Mouse (Mus musculus) forebrain, embryonic 12.5 days (tissue): ENCODE measurements around the gene Plekha7. TPM values are rescaled to one million over a fixed set of nuclear protein-coding genes. Genes with fewer than 3 reads are reported as not detected.
"Not testable (repeated sequence)": the region's sequence is repeated elsewhere in the genome, so short reads cannot be mapped to it uniquely, and the experiment has no call there.

Experiments
- ATAC-seq: fragments of 200-750 bp; cut with Nextera tagmentation; 2 replicates; pipeline ENCODE4 v1.8.0; 2017; ENCODE audit warnings: moderate TSS enrichment; ENCODE audit not compliant: low FRiP score
- H3K27ac ChIP-seq: fragments of 300-500 bp; sonication (generic); 2 replicates; pipeline ENCODE4 v1.5.1; 2016; ENCODE audit warnings: mild to moderate bottlenecking
- H3K27me3 ChIP-seq: fragments of 300-500 bp; sonication (generic); 2 replicates; pipeline ENCODE4 v1.6.1; 2016; ENCODE audit warnings: mild to moderate bottlenecking
- H3K36me3 ChIP-seq: fragments of 300-500 bp; sonication (generic); replicated peaks from 2 replicates; pipeline ENCODE4 v1.6.1; 2016; ENCODE audit warnings: mild to moderate bottlenecking
- H3K4me1 ChIP-seq: fragments of 300-500 bp; sonication (generic); 2 replicates; pipeline ENCODE4 v1.6.1; 2016
- H3K4me2 ChIP-seq: fragments of 300-500 bp; sonication (generic); 2 replicates; pipeline ENCODE4 v1.6.1; 2016; ENCODE audit warnings: mild to moderate bottlenecking, moderate library complexity
- H3K4me3 ChIP-seq: fragments of 300-500 bp; sonication (generic); replicated peaks from 2 replicates; pipeline ENCODE4 v1.5.1; 2016; ENCODE audit warnings: mild to moderate bottlenecking
- H3K9ac ChIP-seq: fragments of 300-500 bp; sonication (generic); 2 replicates; pipeline ENCODE4 v1.6.1; 2016; ENCODE audit warnings: mild to moderate bottlenecking
- H3K9me3 ChIP-seq: fragments of 300-500 bp; sonication (generic); 2 replicates; pipeline ENCODE4 v1.6.1; 2016
- WGBS: fragments of 180-500 bp; shearing (Covaris S2); methylation state at CpG from one replicate; pipeline ENCODE4 v1.1.7; 2016; 5-methylcytosine and 5-hydroxymethylcytosine counted together
- polyA plus RNA-seq: library from polyadenylated mRNA; unstranded; fragments of >200 nt; fragmentation: Nextera tagmentation; extraction: Ambion mirVana; gene quantifications from 2 replicates; pipeline ENCODE4 v1.2.1, GENCODE M21; 2016

Gene Plekha7
- polyA plus RNA-seq, 1 experiment from 2014 or later = 20.8 TPM

DNA sequence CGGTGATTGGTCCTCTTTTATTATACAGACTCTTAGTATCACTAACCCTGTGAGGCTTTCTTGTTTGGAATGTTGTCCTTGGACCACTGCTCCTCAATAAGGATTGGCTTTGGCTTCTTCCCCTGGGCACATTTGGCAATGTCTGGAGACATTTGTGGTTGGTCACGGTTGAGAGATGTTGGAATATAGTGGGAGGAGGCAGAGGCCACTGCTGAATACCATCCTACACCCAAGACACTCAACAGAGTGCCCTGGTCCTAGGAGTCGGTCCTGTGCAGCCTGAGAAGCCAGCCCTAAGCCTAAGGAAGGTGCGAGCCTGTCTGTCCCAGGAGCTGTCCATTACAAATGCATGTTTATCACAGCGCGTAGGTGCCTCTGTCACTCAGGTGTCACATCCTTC is 196.6 kb downstream of the Plekha7 start:
- H3K27ac ChIP-seq = no peak overlapping the region
- no peak overlapping the region for H3K4me2 ChIP-seq
- no peak for ATAC-seq
- no peak overlapping the region for H3K9ac ChIP-seq
- WGBS = 90% methylated on average over 6 of the region's 6 CpGs
- H3K36me3 ChIP-seq = peaks cover 7% of the 10 kb centered on the region; the same call in 1 of the 2 replicates
- H3K27me3 ChIP-seq = no peaks in the 10 kb centered on the region
- H3K4me3 ChIP-seq = no peak overlapping the region
- H3K4me1 ChIP-seq = no peaks in the 10 kb centered on the region
- H3K9me3 ChIP-seq = no peaks in the 10 kb centered on the region

DNA sequence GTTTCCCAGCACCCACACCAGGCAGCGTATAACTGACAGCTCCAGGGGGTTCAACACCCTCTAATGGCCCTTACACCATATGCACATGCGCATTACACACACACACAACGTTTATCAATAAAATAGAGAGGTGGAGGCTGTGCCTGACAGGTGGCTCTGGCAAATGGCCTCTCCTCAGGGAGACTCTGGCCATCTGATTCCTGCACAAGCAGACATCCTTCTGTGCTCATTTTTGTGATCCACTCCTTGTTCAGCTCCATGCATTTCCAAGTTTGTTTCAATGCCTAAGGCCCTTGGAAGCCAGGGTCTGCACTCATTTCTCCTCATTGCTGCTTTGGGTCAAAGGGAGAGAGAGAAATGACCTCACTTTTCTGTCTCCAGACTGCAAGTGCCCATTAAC is 197.5 kb downstream of the Plekha7 start:
- H3K27me3 ChIP-seq = no peaks in the 10 kb centered on the region
- H3K4me2 ChIP-seq = no peak overlapping the region
- ATAC-seq = no peak
- no peak overlapping the region for H3K27ac ChIP-seq
- H3K4me3 ChIP-seq = no peak overlapping the region
- WGBS = 84% methylated on average over 3 of the region's 3 CpGs
- H3K4me1 ChIP-seq = no peaks in the 10 kb centered on the region
- H3K9ac ChIP-seq = no peak overlapping the region
- H3K36me3 ChIP-seq = peaks cover 16% of the 10 kb centered on the region
- H3K9me3 ChIP-seq = no peaks in the 10 kb centered on the region

DNA sequence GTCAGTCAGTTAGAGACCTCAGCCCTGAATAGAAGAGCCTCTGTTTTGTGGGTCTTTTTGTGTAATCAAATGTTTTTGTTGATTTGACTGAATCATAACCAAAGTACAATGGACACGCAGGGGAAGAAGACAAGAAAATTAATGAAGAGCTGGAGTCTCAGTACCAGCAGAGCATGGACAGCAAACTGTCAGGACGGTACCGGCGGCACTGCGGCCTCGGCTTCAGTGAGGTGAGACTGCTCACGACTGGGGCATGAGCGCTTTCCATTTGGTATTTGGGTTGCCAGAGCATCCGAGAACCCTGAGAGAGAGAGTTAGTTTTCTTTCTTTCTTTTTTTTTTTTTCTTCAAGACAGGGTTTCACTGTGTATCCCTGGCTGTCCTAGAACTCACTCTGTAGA is 205.1 kb downstream of the Plekha7 start:
- Histone ChIP-seq H3K4me1 (no peaks in the 10 kb centered on the region), H3K27ac (no peak overlapping the region), H3K4me2 (no peak overlapping the region), H3K4me3 (no peak overlapping the region), H3K27me3 (no peaks in the 10 kb centered on the region), H3K9ac (no peak overlapping the region), H3K36me3 (peaks cover 63% of the 10 kb centered on the region), H3K9me3 (no peaks in the 10 kb centered on the region)
- no peak for ATAC-seq
- 97% methylated on average over 9 of the region's 9 CpGs for WGBS

GRCm38 (mm10) chr7:116099952-116100528 is 208.1 kb downstream of the Plekha7 start:
- H3K36me3 ChIP-seq = peaks cover 42% of the 10 kb centered on the region

DNA sequence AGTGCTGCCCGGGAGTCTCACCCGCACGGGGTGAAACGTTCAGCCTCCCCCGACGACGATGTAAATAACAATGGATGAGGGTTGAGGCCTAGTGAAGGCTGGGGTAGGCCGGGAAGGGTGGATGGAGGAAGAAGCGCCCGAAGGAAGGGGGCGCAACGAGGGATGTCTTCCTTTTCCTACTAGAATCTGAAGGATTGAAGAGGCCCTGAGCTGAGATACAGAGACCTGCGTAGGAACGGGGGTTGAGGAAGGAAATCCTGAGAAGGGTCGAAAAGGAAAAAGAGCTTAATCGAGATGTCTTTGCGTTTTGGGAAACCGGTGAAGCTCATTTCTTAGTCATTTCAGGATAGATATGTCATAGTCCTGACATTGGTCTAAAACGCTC is 214.7 kb downstream of the Plekha7 start:
- Histone ChIP-seq H3K9me3 (no peaks in the 10 kb centered on the region), H3K4me1 (peaks cover 23% of the 10 kb centered on the region), H3K9ac (peak overlapping the region; percentile 77), H3K27me3 (no peaks in the 10 kb centered on the region), H3K4me2 (peak overlapping the region; percentile 69), H3K4me3 (peak overlapping the region; percentile 54), H3K36me3 (no peaks in the 10 kb centered on the region), H3K27ac (peak overlapping the region; percentile 89)
- 1% methylated on average over 19 of the region's 19 CpGs for WGBS
- peak; percentile 88 for ATAC-seq

More at GRCm38 (mm10) chr7:116099952-116100528, 208.1 kb downstream of the Plekha7 start:
- no peak overlapping the region for H3K4me3 ChIP-seq
- peaks cover 8% of the 10 kb centered on the region for H3K4me1 ChIP-seq
- H3K9me3 ChIP-seq = no peaks in the 10 kb centered on the region
- H3K9ac ChIP-seq = no peak overlapping the region
- 96% methylated on average over 7 of the region's 7 CpGs for WGBS
- no peak for ATAC-seq
- H3K27ac ChIP-seq = no peak overlapping the region
- no peaks in the 10 kb centered on the region for H3K27me3 ChIP-seq
- no peak overlapping the region for H3K4me2 ChIP-seq

DNA sequence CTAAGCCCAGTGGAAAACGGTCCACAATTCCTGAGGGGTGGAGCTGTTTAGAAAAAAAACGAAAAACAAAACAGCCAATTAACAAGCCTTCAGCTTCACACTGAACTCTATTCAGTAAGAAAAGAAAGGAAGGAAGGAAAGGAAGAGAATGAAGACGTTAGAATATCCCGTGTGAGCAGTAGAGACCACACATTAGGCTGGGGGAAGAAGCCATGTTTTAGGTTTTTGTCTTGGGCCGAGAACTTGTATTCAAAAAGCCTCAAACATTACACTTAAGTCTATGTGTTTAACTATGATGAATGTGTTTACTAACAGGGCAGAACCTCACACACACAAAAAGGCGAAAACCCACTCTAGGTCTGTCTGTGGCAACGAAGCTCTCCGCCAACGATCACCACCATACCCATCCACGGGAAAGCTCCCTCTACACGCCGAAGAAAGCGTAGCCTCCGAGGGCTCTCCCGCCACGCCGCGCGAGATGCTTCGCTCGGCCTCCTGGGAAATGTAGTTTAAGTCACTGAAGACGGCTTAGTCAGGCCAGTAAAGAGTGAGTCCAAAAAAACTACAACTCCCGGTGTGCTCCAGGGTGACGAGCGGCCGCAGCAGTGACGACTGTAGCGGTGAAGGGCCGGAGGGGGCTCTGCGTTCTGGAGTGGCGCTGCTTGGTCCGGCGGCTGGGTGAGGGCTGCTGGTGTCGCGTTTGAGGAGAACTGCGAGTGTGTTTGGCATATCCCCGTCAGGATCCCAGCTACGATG is 215.3 kb downstream of the Plekha7 start:
- H3K9me3 ChIP-seq = no peaks in the 10 kb centered on the region
- H3K4me2 ChIP-seq = peak overlapping the region; percentile 69
- ATAC-seq = peak; percentile 100
- H3K4me3 ChIP-seq = peak overlapping the region; percentile 54
- under 1% methylated on average over 38 of the region's 38 CpGs for WGBS
- no peaks in the 10 kb centered on the region for H3K27me3 ChIP-seq
- H3K27ac ChIP-seq = peak overlapping the region; percentile 89
- no peaks in the 10 kb centered on the region for H3K36me3 ChIP-seq
- peaks cover 23% of the 10 kb centered on the region for H3K4me1 ChIP-seq
- peak overlapping the region; percentile 77 for H3K9ac ChIP-seq

DNA sequence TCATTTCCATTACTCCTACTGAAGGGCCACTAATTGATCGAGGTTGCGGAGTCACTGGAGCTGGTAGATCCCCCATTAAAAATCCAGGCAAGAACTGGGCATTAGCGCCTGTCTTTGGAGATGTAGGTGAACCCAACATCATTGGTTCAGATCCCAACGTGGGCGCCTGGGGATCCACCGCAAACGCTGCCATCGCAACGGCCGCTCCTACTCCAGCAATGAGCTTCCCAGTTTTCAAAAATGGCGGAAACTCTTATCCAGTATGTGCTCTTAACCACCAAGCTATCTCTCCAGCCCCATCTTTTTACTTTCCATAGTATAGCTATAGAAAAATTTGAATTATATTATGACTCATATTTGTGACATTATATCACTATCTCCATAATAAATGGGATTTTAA is 223.8 kb downstream of the Plekha7 start, which contains the start of gene Gm4353:
Gm4353 (minus strand) TSS at position 270 of the 400 bp plus-strand sequence.
- not testable (repeated sequence) for H3K9me3 ChIP-seq, H3K27me3 ChIP-seq, ATAC-seq, H3K27ac ChIP-seq, H3K4me2 ChIP-seq, H3K9ac ChIP-seq, H3K36me3 ChIP-seq, H3K4me1 ChIP-seq, H3K4me3 ChIP-seq
- 98% methylated on average over 11 of the region's 11 CpGs for WGBS

Other genes starting within 250 kb of the Plekha7 start
- gene Gm4353, start 223.7 kb downstream of the Plekha7 start, polyA plus RNA-seq = 0.68 TPM in 2 replicates
- gene Rps13, start 25.8 kb upstream of the Plekha7 start, polyA plus RNA-seq = 607 and 697 TPM in 2 replicates
- gene Pik3c2a, start 135.1 kb upstream of the Plekha7 start, polyA plus RNA-seq = 26.6 and 32.4 TPM in 2 replicates
- 14.2 and 17.0 TPM in 2 replicates for gene Nucb2, start 196.0 kb upstream of the Plekha7 start, polyA plus RNA-seq